Mouse (Mus musculus): ENCODE measurements around the gene Tbl1x.
"Not testable (repeated sequence)": the region's sequence is repeated elsewhere in the genome, so short reads cannot be mapped to it uniquely, and the experiment has no call there.

The Tbl1x gene

GRCm38 (mm10) chrX:77510371-77511300 lies at the start of gene Tbl1x:
TSS of gene Tbl1x (plus strand) at chrX:77511013.
- peak; percentile 85 for DNase-seq (ENCODE audit: low spot score)

GRCm38 (mm10) chrX:77469216-77469615 lies 41.6 kb upstream of the Tbl1x start:
- no peak for DNase-seq (ENCODE audit: low spot score)

DNA sequence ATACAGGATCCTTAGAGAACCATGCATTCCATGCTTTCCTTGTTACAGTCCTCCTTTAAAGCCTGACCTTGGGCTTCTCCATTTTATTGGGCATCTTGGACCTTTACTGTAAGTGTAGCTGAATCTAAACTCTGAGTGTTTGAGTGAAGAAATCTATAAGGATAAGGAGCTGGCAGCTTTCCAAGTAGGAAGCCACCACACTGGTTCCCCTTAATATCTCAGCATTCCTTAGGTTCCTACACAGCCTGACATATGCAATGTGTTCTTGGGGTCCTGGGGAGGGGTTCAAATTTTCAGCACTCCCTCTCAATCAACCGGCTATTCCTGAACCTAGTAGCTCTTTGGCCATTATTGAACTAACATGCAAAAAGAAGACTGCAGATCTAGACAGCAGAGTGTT lies 38.0 kb upstream of the Tbl1x start:
- DNase-seq (ENCODE audit: low spot score): no peak

DNA sequence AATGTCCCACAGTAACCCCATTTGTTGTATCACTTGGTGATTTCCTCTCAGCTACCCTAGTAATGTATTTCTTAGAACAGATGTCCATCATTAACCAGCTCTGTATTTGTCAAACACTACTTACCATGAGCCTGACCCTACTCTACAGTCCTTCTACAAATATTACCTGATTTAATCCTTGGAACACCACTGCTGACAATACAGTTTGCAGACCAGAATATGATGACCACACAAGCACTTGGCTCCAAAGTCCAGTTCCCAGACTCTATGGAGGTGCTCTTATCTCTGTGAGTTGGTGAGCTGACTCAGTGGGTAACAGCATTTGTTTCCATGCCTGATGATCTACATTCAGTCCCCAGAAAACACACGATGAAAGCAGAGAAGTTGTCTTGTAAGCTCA lies 37.3 kb upstream of the Tbl1x start:
- no peak for DNase-seq (ENCODE audit: low spot score)

- DNase-seq (ENCODE audit: low spot score): no peak
These were observed 36.3 kb upstream of the Tbl1x start for GRCm38 (mm10) chrX:77474551-77474950.

- DNase-seq (ENCODE audit: low spot score): no peak
These were observed 33.3 kb upstream of the Tbl1x start for GRCm38 (mm10) chrX:77477526-77477925.

DNA sequence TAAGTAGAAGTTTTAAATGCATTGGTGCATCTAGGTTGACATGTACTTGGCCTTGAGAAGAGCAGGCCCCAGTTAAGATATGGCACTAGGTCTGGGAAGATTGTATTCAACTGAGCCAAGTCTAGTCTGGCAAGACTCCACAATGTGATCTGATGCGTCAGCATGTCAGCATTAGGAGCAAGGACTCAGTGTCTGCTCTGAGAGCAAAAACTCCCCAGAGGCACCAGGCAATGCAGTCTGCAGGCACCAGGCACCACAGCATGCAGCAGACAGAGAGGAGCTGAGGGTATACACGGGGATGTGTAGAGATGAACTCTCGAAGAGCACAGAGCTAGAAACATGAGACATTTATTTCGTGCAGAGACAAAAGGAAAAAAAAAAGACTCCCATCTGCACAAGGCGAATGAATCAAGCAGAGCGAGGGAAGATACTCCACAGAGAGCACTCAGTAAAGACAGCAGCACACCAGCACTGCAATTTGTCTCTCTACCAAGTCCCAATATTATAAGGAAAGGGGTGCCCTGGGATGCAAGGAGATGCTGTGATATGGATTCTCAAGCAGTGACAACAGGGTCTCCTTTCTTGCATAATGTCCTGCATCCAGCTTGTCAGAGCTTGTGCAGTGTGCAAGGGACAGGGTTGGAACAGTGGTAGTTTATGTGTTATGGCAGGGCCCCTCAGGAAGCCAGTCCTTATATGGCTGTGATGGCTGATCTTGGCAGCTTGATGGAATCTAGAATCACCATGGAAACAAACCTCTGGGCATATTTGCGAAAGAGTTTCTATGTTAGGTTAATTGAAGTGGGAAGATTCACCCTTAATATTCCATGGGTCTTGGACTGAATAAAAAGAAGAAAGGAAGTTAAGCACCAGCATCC lies 22.7 kb upstream of the Tbl1x start:
- DNase-seq (ENCODE audit: low spot score): no peak

- no peak for DNase-seq (ENCODE audit: low spot score)
These were observed 20.7 kb upstream of the Tbl1x start for GRCm38 (mm10) chrX:77490127-77490526.

DNA sequence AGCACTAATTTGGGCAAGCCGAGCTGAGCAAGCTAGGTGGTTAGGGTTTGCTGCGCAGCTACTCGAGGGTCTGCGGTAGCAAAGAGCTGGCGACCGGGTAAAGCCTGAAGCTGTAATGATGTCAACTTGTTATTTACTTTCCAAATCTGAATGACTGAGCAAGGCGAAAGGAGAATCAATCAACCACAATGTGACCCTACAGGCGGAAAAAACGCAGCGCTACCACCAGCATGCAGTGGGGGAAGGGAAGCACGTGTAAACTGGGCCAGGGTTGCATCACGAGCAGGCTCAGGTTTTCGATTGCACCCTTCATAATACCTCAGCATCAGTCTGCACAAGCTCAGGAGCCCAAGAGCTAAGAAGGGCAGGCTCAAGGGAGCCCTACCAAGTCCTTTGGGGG lies 1.7 kb upstream of the Tbl1x start:
- DNase-seq (ENCODE audit: low spot score): peak; percentile 92

DNA sequence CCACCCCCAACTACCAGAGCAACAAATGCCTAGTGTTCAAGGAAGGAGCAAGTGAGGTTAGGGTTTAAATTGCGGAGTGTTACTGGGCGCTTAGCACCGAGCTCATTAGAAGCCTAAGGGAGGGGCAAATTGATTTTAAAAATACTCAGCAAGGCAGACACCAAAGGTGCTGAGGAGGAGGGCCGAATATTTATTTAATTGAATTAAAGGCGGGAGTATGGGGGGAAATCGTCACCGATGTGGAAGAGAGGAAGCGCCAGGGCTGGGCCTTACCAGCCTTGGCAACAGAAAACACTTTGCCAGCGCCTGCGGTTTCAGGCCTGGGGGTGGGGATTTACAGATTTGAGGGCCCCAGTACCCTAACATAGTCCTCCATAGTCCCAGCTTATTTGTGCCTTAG lies 1.0 kb upstream of the Tbl1x start:
- DNase-seq (ENCODE audit: low spot score): peak; percentile 42

DNA sequence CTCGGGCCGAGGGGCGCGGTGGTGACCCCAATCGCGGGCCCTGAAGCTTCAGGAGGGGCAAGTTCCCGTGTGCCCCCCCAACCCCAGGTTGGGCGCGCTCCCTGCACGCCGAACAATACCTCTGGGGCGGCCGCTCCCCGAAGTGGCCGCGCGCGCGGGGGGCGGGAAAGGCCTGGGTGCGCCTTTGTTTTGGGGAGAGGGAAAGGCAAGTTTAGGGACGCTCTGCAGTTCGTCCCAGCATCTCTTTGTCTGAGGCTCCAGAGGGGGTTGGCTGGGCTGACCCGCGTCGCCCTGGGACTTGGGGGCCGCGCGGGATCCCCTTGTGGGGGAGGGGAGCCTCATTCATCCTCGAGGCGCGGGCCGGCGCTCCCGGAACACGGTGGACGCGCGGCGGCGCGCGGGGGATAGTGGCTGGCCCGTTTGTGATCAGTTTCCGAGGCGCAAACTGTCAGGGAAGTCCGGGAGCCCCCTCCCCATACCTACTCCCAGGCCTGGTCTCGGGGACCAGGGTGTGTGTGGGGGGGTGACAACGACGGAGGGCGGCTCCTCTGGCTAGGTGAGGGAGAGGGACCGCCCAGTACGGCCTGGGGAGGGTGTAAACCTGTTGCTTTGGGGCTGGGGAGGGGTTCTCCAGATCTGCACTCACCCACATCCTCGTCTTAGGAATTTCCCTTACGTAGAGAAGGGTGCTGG lies 634 bp downstream of the Tbl1x start:
- DNase-seq (ENCODE audit: low spot score): peak; percentile 50

DNA sequence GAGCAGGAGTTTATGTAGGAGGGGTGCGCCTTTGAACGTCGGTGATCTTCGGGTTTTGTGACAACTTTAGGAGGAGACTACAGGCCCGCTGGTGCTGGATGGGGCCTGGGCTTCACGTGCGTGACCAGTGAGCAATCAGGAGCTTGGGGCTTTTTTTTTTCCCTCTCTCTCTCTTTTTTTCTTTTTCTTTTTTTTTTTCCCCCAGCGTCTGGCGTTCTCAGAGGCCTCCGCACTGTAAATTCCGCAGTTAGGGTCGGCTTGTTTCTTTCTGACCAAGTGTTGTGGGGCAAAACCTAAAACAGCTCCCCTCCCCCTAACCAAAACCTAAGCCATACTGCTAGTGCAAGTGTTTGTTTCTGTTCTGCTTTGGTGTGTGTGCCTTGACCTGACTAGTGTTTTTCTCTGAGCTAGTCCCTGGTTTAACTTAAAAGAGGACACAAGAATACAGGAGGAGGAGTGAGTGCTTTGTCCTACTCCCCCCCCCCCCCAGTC lies 1.2 kb downstream of the Tbl1x start:
- no peak for DNase-seq (ENCODE audit: low spot score)

- DNase-seq (ENCODE audit: low spot score): no peak
These were observed 6.7 kb downstream of the Tbl1x start for GRCm38 (mm10) chrX:77517274-77518085.

DNA sequence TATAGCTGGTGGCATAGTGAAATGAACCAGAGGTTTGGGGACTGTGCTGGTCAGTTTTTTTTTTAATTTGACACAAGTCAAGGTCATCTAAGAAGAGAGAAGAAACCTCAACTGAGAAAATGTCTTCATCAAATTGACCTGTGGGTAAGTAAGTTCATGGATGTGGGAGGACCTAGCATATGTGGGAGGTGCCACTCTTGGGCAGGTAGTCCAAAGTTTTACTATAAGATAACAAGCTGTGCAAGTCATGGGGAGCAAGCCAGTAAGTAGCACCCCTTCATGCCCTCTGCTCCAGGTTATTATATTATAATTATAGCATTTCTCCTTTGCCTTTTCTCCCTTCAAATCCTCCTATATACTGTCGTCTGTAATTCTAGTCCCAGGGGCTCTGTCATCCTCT lies 8.1 kb downstream of the Tbl1x start:
- no peak for DNase-seq (ENCODE audit: low spot score)

GRCm38 (mm10) chrX:77522842-77523375 lies 12.1 kb downstream of the Tbl1x start:
- DNase-seq (ENCODE audit: low spot score): no peak

DNA sequence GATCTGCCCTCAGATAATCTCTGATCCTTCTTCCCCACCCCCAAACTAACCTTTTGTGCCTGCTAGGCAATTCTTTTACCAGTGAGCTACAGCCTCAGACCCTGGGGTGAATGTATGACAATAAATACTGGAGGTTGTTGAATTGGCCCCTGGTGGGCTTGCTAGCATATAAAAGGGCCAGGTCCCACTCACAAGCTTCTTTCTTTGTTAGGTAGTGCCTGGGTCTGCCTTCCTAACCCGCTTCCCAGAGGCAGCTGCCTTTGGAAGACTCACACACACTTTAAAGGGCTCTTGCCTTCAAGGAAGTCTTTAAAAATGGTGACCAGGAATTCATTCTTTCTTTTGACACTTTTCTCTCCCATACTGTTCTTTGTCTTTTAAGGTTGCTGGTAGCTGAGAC lies 14.4 kb downstream of the Tbl1x start:
- no peak for DNase-seq (ENCODE audit: low spot score)

- no peak for DNase-seq (ENCODE audit: low spot score)
These were observed 17.6 kb downstream of the Tbl1x start for GRCm38 (mm10) chrX:77528401-77528800.

DNA sequence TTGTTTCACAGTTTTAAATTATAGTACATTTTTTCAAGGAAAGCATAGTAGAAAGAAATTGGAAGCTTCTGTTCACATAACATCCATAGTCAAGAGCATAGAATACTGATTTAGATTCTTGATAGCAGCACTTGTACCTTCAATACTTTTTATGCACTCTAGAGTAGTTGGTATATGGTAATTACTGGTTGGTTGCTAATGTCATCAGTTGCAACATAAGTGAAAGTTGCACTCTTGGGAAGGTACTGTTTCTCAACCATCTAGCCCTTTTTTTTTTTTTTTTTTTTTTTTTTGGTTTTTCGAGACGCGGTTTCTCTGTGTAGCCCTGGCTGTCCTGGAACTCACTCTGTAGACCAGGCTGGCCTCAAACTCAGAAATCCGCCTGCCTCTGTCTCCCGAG lies 20.2 kb downstream of the Tbl1x start:
- DNase-seq (ENCODE audit: low spot score): no peak

DNA sequence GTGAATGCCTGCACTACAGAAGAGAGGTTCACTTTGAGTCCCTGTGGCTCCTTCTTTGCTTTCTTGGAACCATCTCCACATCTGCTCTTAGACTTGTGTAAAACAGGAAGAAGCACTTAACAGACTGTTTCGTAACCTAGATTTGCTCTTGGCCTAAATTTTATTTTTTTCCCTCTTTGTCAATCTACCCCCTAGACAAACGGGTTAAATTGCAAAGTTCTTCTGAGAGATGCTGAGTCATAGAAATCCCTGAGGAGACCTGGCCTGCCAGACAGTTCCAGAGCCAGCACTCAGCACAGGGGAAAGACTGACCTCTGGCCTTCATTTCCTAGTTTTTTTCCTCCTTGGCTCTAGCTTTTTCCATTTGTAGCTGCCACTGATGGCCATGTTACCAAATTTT lies 23.1 kb downstream of the Tbl1x start:
- no peak for DNase-seq (ENCODE audit: low spot score)

GRCm38 (mm10) chrX:77539770-77540169 lies 29.0 kb downstream of the Tbl1x start:
- not testable (repeated sequence) for DNase-seq (ENCODE audit: low spot score)

DNA sequence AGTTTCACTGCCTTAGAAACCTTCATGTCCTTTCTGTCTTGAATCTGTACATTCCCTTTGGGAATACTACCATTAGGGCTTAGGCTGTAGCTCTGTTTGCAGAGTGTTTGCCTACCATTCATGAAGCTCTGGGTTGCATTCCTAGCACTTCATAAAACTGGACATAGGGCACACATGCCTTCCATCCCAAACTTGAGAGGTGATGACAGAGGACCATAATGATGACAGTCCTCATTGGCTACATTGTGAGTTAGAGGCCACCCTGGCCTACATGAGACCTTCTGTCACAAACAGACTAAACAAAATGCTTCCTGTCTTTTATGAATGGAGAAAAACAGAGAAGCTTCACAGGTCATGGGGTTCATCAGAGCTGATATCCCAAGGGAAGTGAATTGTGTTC lies 33.2 kb downstream of the Tbl1x start:
- DNase-seq (ENCODE audit: low spot score): no peak

Data from embryo, embryonic 10.5 days (tissue).